Mouse (Mus musculus): ENCODE data around the gene Cdk20. TPM values are rescaled to one million over a fixed set of nuclear protein-coding genes. Genes with fewer than 3 reads are reported as not detected.

Gene Cdk20
- polyA plus RNA-seq, 1 experiment from 2014 or later = 4.1 TPM

DNA sequence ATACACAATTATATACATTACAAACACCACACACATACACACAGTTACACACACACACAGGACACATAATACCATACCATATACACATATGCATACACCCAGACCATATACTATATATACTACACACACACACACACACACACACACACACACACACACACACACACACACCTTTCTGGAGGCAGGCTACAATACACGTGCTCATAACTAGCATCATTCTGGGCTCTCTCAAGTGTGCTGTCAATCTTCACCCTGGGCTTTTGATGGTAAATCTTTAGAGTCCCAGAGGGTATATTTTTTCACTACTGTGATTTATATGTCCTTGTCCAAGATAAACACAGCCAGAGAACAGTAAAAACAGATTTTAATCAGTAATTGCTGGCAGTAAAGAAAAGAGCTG, 6.8 kb upstream of the Cdk20 start:
- H3K27me3 ChIP-seq (replicated peaks; ENCODE audit: control insufficient read depth, insufficient read depth, low read length) = no peaks in the 10 kb centered on the region
- H3K27ac ChIP-seq (ENCODE audit: low read depth, low read length) = no peak overlapping the region
- no peak overlapping the region for H3K4me2 ChIP-seq (replicated peaks; ENCODE audit: low read depth)
- WGBS = 19% methylated on average over 1 of the region's 1 CpGs
- no peak for ATAC-seq
- no peak overlapping the region for H3K9ac ChIP-seq (ENCODE audit: low read depth, low read length)
- no peaks in the 10 kb centered on the region for H3K36me3 ChIP-seq (ENCODE audit: control insufficient read depth, insufficient read depth)
- no peaks in the 10 kb centered on the region for H3K9me3 ChIP-seq (ENCODE audit: control insufficient read depth)
- H3K4me3 ChIP-seq (ENCODE audit: low read depth, low read length) = no peak overlapping the region
- H3K4me1 ChIP-seq (replicated peaks; ENCODE audit: control insufficient read depth, insufficient read depth, low read length) = no peaks in the 10 kb centered on the region
- TF ChIP-seq CTCF (IDR thresholded peaks at IDR 0.05; ENCODE audit: low read depth) = no peak

DNA sequence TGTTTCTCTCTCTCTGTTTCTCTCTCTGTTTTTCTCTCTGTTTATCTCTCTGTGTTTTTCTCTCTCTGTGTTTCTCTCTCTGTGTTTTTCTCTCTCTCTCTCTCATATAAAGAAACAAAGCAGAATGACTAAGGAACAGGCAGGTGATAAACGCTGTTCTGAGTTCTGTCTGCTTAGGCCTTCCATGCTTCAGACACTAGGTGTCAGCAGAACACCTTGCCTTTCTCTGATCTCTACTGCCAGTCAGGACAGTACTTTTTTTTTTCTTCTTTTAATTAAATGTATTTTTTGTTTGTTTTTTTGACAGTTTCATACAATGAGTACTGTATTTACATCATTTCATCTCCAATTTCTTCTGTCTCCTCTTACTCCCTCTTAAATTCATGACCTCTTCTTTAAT, 2.8 kb upstream of the Cdk20 start:
- no peak overlapping the region for H3K4me2 ChIP-seq (replicated peaks; ENCODE audit: low read depth)
- H3K27me3 ChIP-seq (replicated peaks; ENCODE audit: control insufficient read depth, insufficient read depth, low read length) = no peaks in the 10 kb centered on the region
- H3K4me1 ChIP-seq (replicated peaks; ENCODE audit: control insufficient read depth, insufficient read depth, low read length) = no peaks in the 10 kb centered on the region
- H3K36me3 ChIP-seq (ENCODE audit: control insufficient read depth, insufficient read depth) = no peaks in the 10 kb centered on the region
- H3K4me3 ChIP-seq (ENCODE audit: low read depth, low read length) = no peak overlapping the region
- ATAC-seq = no peak
- no peak overlapping the region for H3K9ac ChIP-seq (ENCODE audit: low read depth, low read length)
- H3K27ac ChIP-seq (ENCODE audit: low read depth, low read length) = no peak overlapping the region
- no peaks in the 10 kb centered on the region for H3K9me3 ChIP-seq (ENCODE audit: control insufficient read depth)
- TF ChIP-seq CTCF (IDR thresholded peaks at IDR 0.05; ENCODE audit: low read depth) = peak; percentile 76
- WGBS = 8% methylated on average over 1 of the region's 1 CpGs

GRCm38 (mm10) chr13:64437801-64438200, 5.7 kb downstream of the Cdk20 start:
- no peaks in the 10 kb centered on the region for H3K36me3 ChIP-seq (ENCODE audit: control insufficient read depth, insufficient read depth)
- H3K4me2 ChIP-seq (replicated peaks; ENCODE audit: low read depth) = no peak overlapping the region
- H3K4me3 ChIP-seq (ENCODE audit: low read depth, low read length) = no peak overlapping the region
- no peaks in the 10 kb centered on the region for H3K27me3 ChIP-seq (replicated peaks; ENCODE audit: control insufficient read depth, insufficient read depth, low read length)
- H3K9ac ChIP-seq (ENCODE audit: low read depth, low read length) = no peak overlapping the region
- H3K27ac ChIP-seq (ENCODE audit: low read depth, low read length) = no peak overlapping the region
- ATAC-seq = peak; percentile 41
- no peaks in the 10 kb centered on the region for H3K4me1 ChIP-seq (replicated peaks; ENCODE audit: control insufficient read depth, insufficient read depth, low read length)
- H3K9me3 ChIP-seq (ENCODE audit: control insufficient read depth) = no peaks in the 10 kb centered on the region
- TF ChIP-seq CTCF (IDR thresholded peaks at IDR 0.05; ENCODE audit: low read depth) = no peak
- WGBS = 41% methylated on average over 7 of the region's 7 CpGs

- no peak overlapping the region for H3K9ac ChIP-seq (ENCODE audit: low read depth, low read length)
Measured at GRCm38 (mm10) chr13:64438863-64439452, 6.8 kb downstream of the Cdk20 start.

DNA sequence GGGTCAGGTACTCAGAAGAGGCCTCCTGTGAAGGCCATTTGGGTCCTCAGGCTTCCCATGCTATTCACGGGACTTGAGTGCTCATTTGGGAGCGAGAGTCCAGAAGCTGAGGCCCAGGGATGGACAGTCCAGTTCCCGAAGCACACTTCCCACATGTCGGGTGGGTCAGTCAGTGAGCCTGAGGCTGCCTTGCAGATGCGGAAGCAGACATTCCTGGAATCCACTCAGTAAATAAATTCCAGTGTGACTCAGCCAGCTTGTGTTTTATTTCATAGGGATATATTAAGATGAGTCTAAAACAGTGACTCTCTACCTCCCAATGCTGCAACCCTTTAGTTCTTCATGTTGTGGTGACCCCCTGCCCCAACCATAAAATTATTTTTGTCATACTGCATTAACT, 7.4 kb downstream of the Cdk20 start:
- Histone ChIP-seq H3K27me3 (replicated peaks; ENCODE audit: control insufficient read depth, insufficient read depth, low read length) (no peaks in the 10 kb centered on the region), H3K27ac (ENCODE audit: low read depth, low read length) (no peak overlapping the region), H3K4me3 (ENCODE audit: low read depth, low read length) (no peak overlapping the region), H3K36me3 (ENCODE audit: control insufficient read depth, insufficient read depth) (no peaks in the 10 kb centered on the region), H3K9ac (ENCODE audit: low read depth, low read length) (no peak overlapping the region), H3K4me2 (replicated peaks; ENCODE audit: low read depth) (no peak overlapping the region), H3K4me1 (replicated peaks; ENCODE audit: control insufficient read depth, insufficient read depth, low read length) (no peaks in the 10 kb centered on the region), H3K9me3 (ENCODE audit: control insufficient read depth) (no peaks in the 10 kb centered on the region)
- 57% methylated on average over 5 of the region's 5 CpGs for WGBS
- no peak for TF ChIP-seq CTCF (IDR thresholded peaks at IDR 0.05; ENCODE audit: low read depth)
- ATAC-seq = no peak

More at GRCm38 (mm10) chr13:64438863-64439452, 6.8 kb downstream of the Cdk20 start:
- Histone ChIP-seq H3K27me3 (replicated peaks; ENCODE audit: control insufficient read depth, insufficient read depth, low read length) (no peaks in the 10 kb centered on the region), H3K4me2 (replicated peaks; ENCODE audit: low read depth) (no peak overlapping the region), H3K9me3 (ENCODE audit: control insufficient read depth) (no peaks in the 10 kb centered on the region), H3K4me1 (replicated peaks; ENCODE audit: control insufficient read depth, insufficient read depth, low read length) (no peaks in the 10 kb centered on the region), H3K36me3 (ENCODE audit: control insufficient read depth, insufficient read depth) (no peaks in the 10 kb centered on the region), H3K4me3 (ENCODE audit: low read depth, low read length) (no peak overlapping the region), H3K27ac (ENCODE audit: low read depth, low read length) (no peak overlapping the region)
- ATAC-seq = peak; percentile 57; the same call in 1 of the 2 replicates
- peak; percentile 95 for TF ChIP-seq CTCF (IDR thresholded peaks at IDR 0.05; ENCODE audit: low read depth)
- WGBS = 56% methylated on average over 9 of the region's 9 CpGs

- Histone ChIP-seq H3K9ac (ENCODE audit: low read depth, low read length) (no peak overlapping the region), H3K4me1 (replicated peaks; ENCODE audit: control insufficient read depth, insufficient read depth, low read length) (no peaks in the 10 kb centered on the region), H3K27me3 (replicated peaks; ENCODE audit: control insufficient read depth, insufficient read depth, low read length) (no peaks in the 10 kb centered on the region), H3K36me3 (ENCODE audit: control insufficient read depth, insufficient read depth) (no peaks in the 10 kb centered on the region), H3K9me3 (ENCODE audit: control insufficient read depth) (no peaks in the 10 kb centered on the region), H3K4me2 (replicated peaks; ENCODE audit: low read depth) (no peak overlapping the region), H3K27ac (ENCODE audit: low read depth, low read length) (no peak overlapping the region), H3K4me3 (ENCODE audit: low read depth, low read length) (no peak overlapping the region)
- ATAC-seq = no peak
- 72% methylated on average over 4 of the region's 4 CpGs for WGBS
- TF ChIP-seq CTCF (IDR thresholded peaks at IDR 0.05; ENCODE audit: low read depth) = no peak
Measured at GRCm38 (mm10) chr13:64440592-64440991, 8.5 kb downstream of the Cdk20 start.
